Mouse (Mus musculus): Measurements from ENCODE around the gene Astn1.

DNA sequence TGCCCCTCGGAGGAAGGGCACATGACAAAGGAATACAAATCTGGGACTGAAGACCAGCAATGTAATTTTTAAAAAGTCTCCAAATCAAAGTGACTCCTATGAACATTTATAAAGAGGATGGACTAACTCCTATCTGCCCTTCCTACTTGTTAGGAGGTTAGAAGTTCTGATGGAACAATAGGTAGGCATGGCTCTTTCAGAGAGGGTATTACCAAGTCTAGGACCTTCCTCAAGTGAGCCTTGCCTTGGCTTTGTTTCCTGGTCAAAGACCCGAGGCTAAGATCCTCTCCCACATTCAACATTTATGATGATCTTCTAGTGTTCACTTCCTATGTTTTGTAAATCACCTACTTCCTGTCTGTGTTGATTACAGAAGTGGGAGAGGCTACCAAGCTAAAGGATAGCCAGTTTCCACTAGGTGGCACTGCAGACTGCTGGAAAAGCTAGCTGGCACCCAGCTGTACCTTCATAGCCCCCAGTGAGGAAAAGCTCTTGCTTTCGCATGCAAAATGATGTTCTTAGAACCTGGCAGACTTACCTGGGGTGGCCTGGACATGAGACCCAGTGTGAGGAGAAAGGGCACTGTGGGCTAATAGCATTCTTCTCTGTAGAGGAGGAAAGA, 308.0 kb downstream of the Astn1 start:
- TF ChIP-seq CTCF (IDR thresholded peaks at IDR 0.05; ENCODE audit: control insufficient read depth, insufficient read depth, insufficient replicate concordance, low read depth, low read length), result peak; percentile 49; the same call in 1 of the 2 replicates
- no peak for TF ChIP-seq POLR2A (IDR thresholded peaks at IDR 0.05; ENCODE audit: control insufficient read depth, low read depth, low read length)
